Mouse (Mus musculus) stomach, postnatal 0 days (tissue): Measurements from ENCODE around the gene Pigq. TPM values are rescaled to one million over a fixed set of nuclear protein-coding genes. Genes with fewer than 3 reads are reported as not detected.

Experiments used
- ATAC-seq: fragments of 200-750 bp; cut with Nextera tagmentation; 2 replicates; pipeline ENCODE4 v1.8.0; 2017; ENCODE audit not compliant: low FRiP score, low TSS enrichment
- DNase-seq: peaks from one replicate; pipeline ENCODE4 v3.0.0-alpha.2; 2016; ENCODE audit warnings: low spot score
- H3K27ac ChIP-seq: fragments of 300-500 bp; sonication (generic); replicated peaks from 2 replicates; pipeline ENCODE4 v1.5.1; 2014; ENCODE audit warnings: mild to moderate bottlenecking, control low read depth
- H3K27me3 ChIP-seq: fragments of 300-500 bp; sonication (generic); 2 replicates; pipeline ENCODE4 v1.6.1; 2014; ENCODE audit warnings: low read length; ENCODE audit not compliant: control insufficient read depth, insufficient read depth
- H3K36me3 ChIP-seq: fragments of 300-500 bp; sonication (generic); 2 replicates; pipeline ENCODE4 v1.6.1; 2014; ENCODE audit warnings: low read length, mixed read lengths; ENCODE audit not compliant: control insufficient read depth, insufficient read depth
- H3K4me1 ChIP-seq: fragments of 300-500 bp; sonication (generic); replicated peaks from 2 replicates; pipeline ENCODE4 v1.6.1; 2014; ENCODE audit warnings: antibody characterized with exemption; ENCODE audit not compliant: control insufficient read depth, insufficient read depth
- H3K4me2 ChIP-seq: fragments of 300-500 bp; sonication (generic); replicated peaks from 2 replicates; pipeline ENCODE4 v1.6.1; 2014; ENCODE audit warnings: low read depth, mild to moderate bottlenecking, control low read depth, moderate library complexity
- H3K4me3 ChIP-seq: fragments of 300-500 bp; sonication (generic); 2 replicates; pipeline ENCODE4 v1.5.1; 2014; ENCODE audit warnings: low read depth, low read length, control low read depth
- H3K9ac ChIP-seq: fragments of 300-500 bp; sonication (generic); 2 replicates; pipeline ENCODE4 v1.6.1; 2014; ENCODE audit warnings: mild to moderate bottlenecking, low read length, control low read depth, mixed read lengths
- H3K9me3 ChIP-seq: fragments of 300-500 bp; sonication (generic); 2 replicates; pipeline ENCODE4 v1.6.1; 2016; ENCODE audit warnings: low read length; ENCODE audit not compliant: control insufficient read depth
- CTCF ChIP-seq: IDR thresholded peaks from 2 replicates; pipeline ENCODE4 v1.5.1; 2016; ENCODE audit warnings: antibody characterized with exemption, low read depth, mild to moderate bottlenecking, moderate library complexity
- EP300 ChIP-seq: optimal IDR thresholded peaks from 2 replicates; pipeline ENCODE3; 2016; ENCODE audit warnings: antibody characterized with exemption
- WGBS: fragments of 180-500 bp; shearing (Covaris S2); extraction: QIAGEN DNeasy Blood & Tissue Kit; methylation state at CpG from one replicate; pipeline ENCODE4 v1.1.7; 2014; 5-methylcytosine and 5-hydroxymethylcytosine counted together
- polyA plus RNA-seq: library from polyadenylated mRNA; unstranded; fragments of >200 nt; fragmentation: Nextera tagmentation; extraction: Ambion mirVana; gene quantifications from 2 replicates; pipeline ENCODE4 v1.2.1, GENCODE M21; 2015

Pigq gene
- polyA plus RNA-seq, 1 experiment from 2014 or later = 25.4 TPM

DNA sequence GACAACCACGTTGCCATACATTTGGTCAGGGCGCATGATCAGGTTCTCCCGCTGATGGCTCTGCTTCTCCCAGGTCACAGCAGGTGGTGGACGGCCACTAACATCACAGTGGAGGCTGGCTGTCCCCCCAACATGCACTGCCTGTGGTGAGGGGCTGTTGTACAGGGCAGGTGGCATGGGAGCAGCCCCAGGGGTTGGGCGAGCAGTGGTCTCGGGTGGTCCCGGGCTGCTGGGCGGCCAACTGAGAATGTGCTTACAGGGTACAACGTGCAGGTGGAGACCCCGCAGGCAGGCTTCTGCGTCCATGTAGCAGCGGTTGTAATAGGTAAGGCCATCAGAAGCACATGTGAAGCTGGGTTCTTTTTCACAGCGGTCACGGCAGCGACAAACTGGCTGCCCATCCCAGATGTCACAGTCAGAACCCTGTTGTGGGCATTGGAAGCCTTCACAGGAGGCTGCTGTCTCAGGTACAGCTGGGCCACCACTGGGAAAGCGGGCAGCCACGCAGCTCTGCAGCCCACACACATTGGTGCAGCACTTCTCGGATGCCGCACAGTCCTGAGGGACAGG is 66.0 kb downstream of the Pigq start:
- H3K9me3 ChIP-seq = no peaks in the 10 kb centered on the region
- H3K4me3 ChIP-seq = no peak overlapping the region
- H3K36me3 ChIP-seq = peaks cover 11% of the 10 kb centered on the region; the same call in 1 of the 2 replicates
- H3K27ac ChIP-seq = no peak overlapping the region
- TF ChIP-seq CTCF = no peak
- TF ChIP-seq EP300 = no peak
- ATAC-seq = no peak
- no peaks in the 10 kb centered on the region for H3K27me3 ChIP-seq
- WGBS = 92% methylated on average over 19 of the region's 19 CpGs
- peak; percentile 13 for DNase-seq
- peaks cover 5% of the 10 kb centered on the region; the same call in 1 of the 2 replicates for H3K4me1 ChIP-seq
- no peak overlapping the region for H3K9ac ChIP-seq
- H3K4me2 ChIP-seq = no peak overlapping the region

GRCm38 (mm10) chr17:25877741-25878610 is 66.8 kb downstream of the Pigq start:
- TF ChIP-seq EP300 = no peak
- no peak for TF ChIP-seq CTCF
- peaks cover 5% of the 10 kb centered on the region; the same call in 1 of the 2 replicates for H3K4me1 ChIP-seq
- DNase-seq (peak; percentile 13), ATAC-seq (no peak)
- H3K4me2 ChIP-seq = no peak overlapping the region
- peaks cover 7% of the 10 kb centered on the region; the same call in 1 of the 2 replicates for H3K36me3 ChIP-seq
- no peak overlapping the region for H3K9ac ChIP-seq
- no peak overlapping the region for H3K4me3 ChIP-seq
- 90% methylated on average over 32 of the region's 32 CpGs for WGBS
- H3K27ac ChIP-seq = no peak overlapping the region
- H3K9me3 ChIP-seq = no peaks in the 10 kb centered on the region
- H3K27me3 ChIP-seq = no peaks in the 10 kb centered on the region

GRCm38 (mm10) chr17:25877025-25877424 is 67.7 kb downstream of the Pigq start:
- ATAC-seq = no peak

More at GRCm38 (mm10) chr17:25877025-25877424, 67.7 kb downstream of the Pigq start:
- no peaks in the 10 kb centered on the region for H3K9me3 ChIP-seq
- H3K27me3 ChIP-seq = no peaks in the 10 kb centered on the region
- no peak overlapping the region for H3K9ac ChIP-seq
- H3K4me2 ChIP-seq = no peak overlapping the region
- peaks cover 4% of the 10 kb centered on the region; the same call in 1 of the 2 replicates for H3K36me3 ChIP-seq
- DNase-seq = no peak
- peaks cover 5% of the 10 kb centered on the region; the same call in 1 of the 2 replicates for H3K4me1 ChIP-seq
- TF ChIP-seq EP300 (no peak), CTCF (no peak)
- H3K27ac ChIP-seq = no peak overlapping the region
- 94% methylated on average over 3 of the region's 3 CpGs for WGBS
- no peak overlapping the region for H3K4me3 ChIP-seq

Other genes with a start within 250 kb of the Pigq start
- 1.4 and 1.7 TPM in 2 replicates for gene Gng13, start 227.8 kb downstream of the Pigq start, polyA plus RNA-seq
- 4.2 and 5.4 TPM in 2 replicates for gene Chtf18, start 217.5 kb downstream of the Pigq start, polyA plus RNA-seq
- 10.3 and 10.5 TPM in 2 replicates for gene Rpusd1, start 217.3 kb downstream of the Pigq start, polyA plus RNA-seq
- 0.05 and 0.10 TPM in 2 replicates for gene Mslnl, start 208.9 kb downstream of the Pigq start, polyA plus RNA-seq
- 54.8 and 70.6 TPM in 2 replicates for gene Msln, start 190.6 kb downstream of the Pigq start, polyA plus RNA-seq
- 19.1 and 20.9 TPM in 2 replicates for gene Narfl, start 171.2 kb downstream of the Pigq start, polyA plus RNA-seq
- 37.5 and 40.2 TPM in 2 replicates for gene Haghl, start 159.3 kb downstream of the Pigq start, polyA plus RNA-seq
- 0.23 and 0.24 TPM in 2 replicates for gene Ccdc78, start 158.4 kb downstream of the Pigq start, polyA plus RNA-seq
- 91.0 and 94.7 TPM in 2 replicates for gene Fam173a, start 152.0 kb downstream of the Pigq start, polyA plus RNA-seq
- 0.65 TPM in 1 of 2 replicates, not detected in the other for gene AC134908.4, start 149.3 kb downstream of the Pigq start, polyA plus RNA-seq
- gene Metrn, start 147.8 kb downstream of the Pigq start, polyA plus RNA-seq = 18.7 and 19.0 TPM in 2 replicates
- 1.3 and 1.9 TPM in 2 replicates for gene Fbxl16, start 135.9 kb downstream of the Pigq start, polyA plus RNA-seq
- 10.8 and 12.5 TPM in 2 replicates for gene Wdr24, start 121.3 kb downstream of the Pigq start, polyA plus RNA-seq
- 29.7 and 31.5 TPM in 2 replicates for gene Jmjd8, start 116.1 kb downstream of the Pigq start, polyA plus RNA-seq
- gene Stub1, start 111.5 kb downstream of the Pigq start, polyA plus RNA-seq = 215 and 224 TPM in 2 replicates
- 3.1 and 4.3 TPM in 2 replicates for gene Rhbdl1, start 107.6 kb downstream of the Pigq start, polyA plus RNA-seq
- 1.8 and 2.3 TPM in 2 replicates for gene Gm20683, start 103.2 kb downstream of the Pigq start, polyA plus RNA-seq
- 10.7 and 13.2 TPM in 2 replicates for gene Rhot2, start 100.1 kb downstream of the Pigq start, polyA plus RNA-seq
- 4.1 and 4.2 TPM in 2 replicates for gene Wdr90, start 83.4 kb downstream of the Pigq start, polyA plus RNA-seq
- gene Mcrip2, start 76.2 kb downstream of the Pigq start, polyA plus RNA-seq = 52.4 and 59.9 TPM in 2 replicates
- gene Mettl26, start 69.9 kb downstream of the Pigq start, polyA plus RNA-seq = 52.9 and 54.1 TPM in 2 replicates
- gene Wfikkn1, start 64.1 kb downstream of the Pigq start, polyA plus RNA-seq = 0.35 and 0.38 TPM in 2 replicates
- 20.2 TPM in 2 replicates for gene Rab40c, start 25.2 kb downstream of the Pigq start, polyA plus RNA-seq
- gene Nhlrc4, start within 50 bp of the Pigq start, polyA plus RNA-seq = not detected in 2 replicates
- 0.06 TPM in 1 of 2 replicates, not detected in the other for gene A930017K11Rik, start 7.6 kb upstream of the Pigq start, polyA plus RNA-seq
- gene Capn15, start 40.9 kb upstream of the Pigq start, polyA plus RNA-seq = 12.5 and 13.7 TPM in 2 replicates
- 4.5 and 5.1 TPM in 2 replicates for gene Rab11fip3, start 124.6 kb upstream of the Pigq start, polyA plus RNA-seq
- gene Decr2, start 145.4 kb upstream of the Pigq start, polyA plus RNA-seq = 65.4 and 66.3 TPM in 2 replicates
- 30.9 and 32.5 TPM in 2 replicates for gene Nme4, start 150.7 kb upstream of the Pigq start, polyA plus RNA-seq
- gene Tmem8, start 168.4 kb upstream of the Pigq start, polyA plus RNA-seq = 16.1 and 17.5 TPM in 2 replicates
- gene Mrpl28, start 178.6 kb upstream of the Pigq start, polyA plus RNA-seq = 134 and 135 TPM in 2 replicates
- gene Axin1, start 193.8 kb upstream of the Pigq start, polyA plus RNA-seq = 10.9 and 12.4 TPM in 2 replicates